Mouse (Mus musculus) lung, embryonic 15.5 days (tissue): ENCODE measurements around the gene Dsn1. TPM values are rescaled to one million over a fixed set of nuclear protein-coding genes. Genes with fewer than 3 reads are reported as not detected.

Experiments used
- ATAC-seq: fragments of 200-750 bp; cut with Nextera tagmentation; 2 replicates; pipeline ENCODE4 v1.8.0; 2017; ENCODE audit warnings: moderate number of reproducible peaks, borderline replicate concordance; ENCODE audit not compliant: low FRiP score, low TSS enrichment; ENCODE audit errors: extremely low read depth
- H3K27ac ChIP-seq: fragments of 300-500 bp; sonication (generic); 2 replicates; pipeline ENCODE4 v1.5.1; 2015; ENCODE audit warnings: moderate library complexity, mild to moderate bottlenecking, inconsistent platforms
- H3K27me3 ChIP-seq: fragments of 300-500 bp; sonication (generic); 2 replicates; pipeline ENCODE4 v1.6.1; 2015; ENCODE audit warnings: inconsistent platforms
- H3K36me3 ChIP-seq: fragments of 300-500 bp; sonication (generic); 2 replicates; pipeline ENCODE4 v1.6.1; 2015; ENCODE audit warnings: inconsistent platforms
- H3K4me1 ChIP-seq: fragments of 300-500 bp; sonication (generic); 2 replicates; pipeline ENCODE4 v1.6.1; 2015; ENCODE audit warnings: inconsistent platforms
- H3K4me2 ChIP-seq: fragments of 300-500 bp; sonication (generic); 2 replicates; pipeline ENCODE4 v1.6.1; 2015; ENCODE audit warnings: inconsistent platforms, mild to moderate bottlenecking, moderate library complexity
- H3K4me3 ChIP-seq: fragments of 300-500 bp; sonication (generic); 2 replicates; pipeline ENCODE4 v1.5.1; 2015; ENCODE audit warnings: mild to moderate bottlenecking, inconsistent platforms
- H3K9ac ChIP-seq: fragments of 300-500 bp; sonication (generic); 2 replicates; pipeline ENCODE4 v1.6.1; 2015; ENCODE audit warnings: inconsistent platforms
- H3K9me3 ChIP-seq: fragments of 300-500 bp; sonication (generic); 2 replicates; pipeline ENCODE4 v1.6.1; 2016; ENCODE audit warnings: inconsistent platforms
- WGBS: fragments of 180-500 bp; shearing (Covaris S2); methylation state at CpG from one replicate; pipeline ENCODE4 v1.1.7; 2015; 5-methylcytosine and 5-hydroxymethylcytosine counted together
- polyA plus RNA-seq: library from polyadenylated mRNA; unstranded; fragments of >200 nt; fragmentation: Nextera tagmentation; extraction: Ambion mirVana; gene quantifications from 2 replicates; pipeline ENCODE4 v1.2.1, GENCODE M21; 2015

Gene Dsn1
- polyA plus RNA-seq, 1 experiment from 2014 or later: 40.9 TPM

- H3K27ac ChIP-seq: no peak overlapping the region
- no peaks in the 10 kb centered on the region for H3K27me3 ChIP-seq
- H3K4me1 ChIP-seq: peaks cover 15% of the 10 kb centered on the region
- no peaks in the 10 kb centered on the region for H3K9me3 ChIP-seq
- H3K4me2 ChIP-seq: no peak overlapping the region
- 82% methylated on average over 8 of the region's 8 CpGs for WGBS
- ATAC-seq: no peak
- H3K9ac ChIP-seq: no peak overlapping the region
- H3K36me3 ChIP-seq: peaks cover 70% of the 10 kb centered on the region
- no peak overlapping the region for H3K4me3 ChIP-seq
Observed at GRCm38 (mm10) chr2:157043556-157043955, 36.6 kb upstream of the Dsn1 start.

GRCm38 (mm10) chr2:157041421-157041820, 34.5 kb upstream of the Dsn1 start:
- Histone ChIP-seq H3K4me3 (no peak overlapping the region), H3K9ac (no peak overlapping the region), H3K27ac (no peak overlapping the region), H3K4me1 (peaks cover 11% of the 10 kb centered on the region), H3K36me3 (peaks cover 81% of the 10 kb centered on the region), H3K9me3 (no peaks in the 10 kb centered on the region), H3K4me2 (no peak overlapping the region), H3K27me3 (no peaks in the 10 kb centered on the region)
- WGBS: 74% methylated on average over 7 of the region's 7 CpGs
- ATAC-seq: no peak

- 0 out of 2 replicates have a peak, but pooled peaks have one; percentile 5 for ATAC-seq
- whole genome bisulfite sequencing: 72% methylated on average over 17 of the region's 17 CpGs
- Histone ChIP-seq H3K4me1 (peaks cover 11% of the 10 kb centered on the region), H3K27ac (peak overlapping the region; percentile 62), H3K36me3 (peaks cover 77% of the 10 kb centered on the region), H3K4me2 (no peak overlapping the region), H3K27me3 (no peaks in the 10 kb centered on the region), H3K9me3 (no peaks in the 10 kb centered on the region), H3K9ac (no peak overlapping the region), H3K4me3 (no peak overlapping the region)
Observed at GRCm38 (mm10) chr2:157040649-157041046, 33.7 kb upstream of the Dsn1 start.

- no peak overlapping the region for H3K4me2 ChIP-seq
Observed at GRCm38 (mm10) chr2:157039900-157040648, 33.1 kb upstream of the Dsn1 start.

GRCm38 (mm10) chr2:157037303-157037702, 30.3 kb upstream of the Dsn1 start:
- H3K9ac ChIP-seq: no peak overlapping the region
- H3K36me3 ChIP-seq: peaks cover 80% of the 10 kb centered on the region
- H3K27ac ChIP-seq: no peak overlapping the region
- no peak for ATAC-seq
- H3K4me2 ChIP-seq: no peak overlapping the region
- H3K27me3 ChIP-seq: no peaks in the 10 kb centered on the region
- H3K4me3 ChIP-seq: no peak overlapping the region
- peaks cover 11% of the 10 kb centered on the region for H3K4me1 ChIP-seq
- WGBS: 82% methylated on average over 9 of the region's 9 CpGs
- no peaks in the 10 kb centered on the region for H3K9me3 ChIP-seq

More at GRCm38 (mm10) chr2:157039900-157040648, 33.1 kb upstream of the Dsn1 start:
- Histone ChIP-seq H3K27ac (peak overlapping the region; percentile 62), H3K36me3 (peaks cover 77% of the 10 kb centered on the region), H3K9ac (no peak overlapping the region), H3K27me3 (no peaks in the 10 kb centered on the region), H3K4me3 (no peak overlapping the region), H3K4me1 (peaks cover 11% of the 10 kb centered on the region), H3K9me3 (no peaks in the 10 kb centered on the region)
- ATAC-seq: peak; percentile 93
- 60% methylated on average over 50 of the region's 50 CpGs for WGBS

GRCm38 (mm10) chr2:157036400-157036799, 29.4 kb upstream of the Dsn1 start:
- ATAC-seq: no peak
- Histone ChIP-seq H3K27me3 (no peaks in the 10 kb centered on the region), H3K36me3 (peaks cover 80% of the 10 kb centered on the region), H3K4me3 (no peak overlapping the region), H3K4me2 (no peak overlapping the region), H3K9me3 (no peaks in the 10 kb centered on the region), H3K4me1 (peaks cover 11% of the 10 kb centered on the region), H3K27ac (no peak overlapping the region), H3K9ac (no peak overlapping the region)
- WGBS: 87% methylated on average over 8 of the region's 8 CpGs

GRCm38 (mm10) chr2:157035371-157035770, 28.4 kb upstream of the Dsn1 start:
- 88% methylated on average over 7 of the region's 7 CpGs for WGBS
- Histone ChIP-seq H3K27me3 (no peaks in the 10 kb centered on the region), H3K4me1 (peaks cover 5% of the 10 kb centered on the region), H3K36me3 (peaks cover 75% of the 10 kb centered on the region), H3K9me3 (no peaks in the 10 kb centered on the region), H3K9ac (no peak overlapping the region), H3K4me3 (no peak overlapping the region), H3K27ac (no peak overlapping the region), H3K4me2 (no peak overlapping the region)
- ATAC-seq: no peak

- Histone ChIP-seq H3K36me3 (peaks cover 82% of the 10 kb centered on the region), H3K4me1 (no peaks in the 10 kb centered on the region), H3K4me3 (no peak overlapping the region), H3K4me2 (no peak overlapping the region), H3K9ac (no peak overlapping the region), H3K27me3 (no peaks in the 10 kb centered on the region), H3K9me3 (no peaks in the 10 kb centered on the region), H3K27ac (no peak overlapping the region)
- 44% methylated on average over 9 of the region's 9 CpGs for WGBS
- 0 out of 2 replicates have a peak, but pooled peaks have one; percentile 21 for ATAC-seq
Observed at GRCm38 (mm10) chr2:157030804-157031203, 23.9 kb upstream of the Dsn1 start.

GRCm38 (mm10) chr2:157028261-157028660, 21.3 kb upstream of the Dsn1 start:
- no peak for ATAC-seq
- no peaks in the 10 kb centered on the region for H3K27me3 ChIP-seq
- H3K4me2 ChIP-seq: no peak overlapping the region
- no peak overlapping the region for H3K27ac ChIP-seq
- no peaks in the 10 kb centered on the region for H3K9me3 ChIP-seq
- H3K9ac ChIP-seq: no peak overlapping the region
- H3K4me1 ChIP-seq: no peaks in the 10 kb centered on the region
- H3K36me3 ChIP-seq: peaks cover 88% of the 10 kb centered on the region
- H3K4me3 ChIP-seq: no peak overlapping the region
- 97% methylated on average over 4 of the region's 4 CpGs for WGBS

- H3K4me1 ChIP-seq: no peaks in the 10 kb centered on the region
- 83% methylated on average over 21 of the region's 21 CpGs for WGBS
- H3K9me3 ChIP-seq: no peaks in the 10 kb centered on the region
- no peak overlapping the region for H3K27ac ChIP-seq
- ATAC-seq: peak; percentile 23; the same call in 1 of the 2 replicates
- H3K27me3 ChIP-seq: no peaks in the 10 kb centered on the region
- H3K36me3 ChIP-seq: peaks cover 88% of the 10 kb centered on the region
- no peak overlapping the region for H3K4me2 ChIP-seq
- H3K4me3 ChIP-seq: no peak overlapping the region
- H3K9ac ChIP-seq: no peak overlapping the region
Observed at GRCm38 (mm10) chr2:157027106-157028008, 20.4 kb upstream of the Dsn1 start.

- Histone ChIP-seq H3K4me2 (no peak overlapping the region), H3K27me3 (no peaks in the 10 kb centered on the region), H3K36me3 (peaks cover 96% of the 10 kb centered on the region), H3K27ac (no peak overlapping the region), H3K9me3 (no peaks in the 10 kb centered on the region), H3K4me1 (no peaks in the 10 kb centered on the region), H3K9ac (no peak overlapping the region), H3K4me3 (no peak overlapping the region)
- 92% methylated on average over 16 of the region's 16 CpGs for WGBS
- no peak for ATAC-seq
Observed at GRCm38 (mm10) chr2:157021156-157021555, 14.2 kb upstream of the Dsn1 start.

GRCm38 (mm10) chr2:157019228-157019627, 12.3 kb upstream of the Dsn1 start:
- no peaks in the 10 kb centered on the region for H3K4me1 ChIP-seq
- 92% methylated on average over 4 of the region's 4 CpGs for WGBS

More at GRCm38 (mm10) chr2:157019228-157019627, 12.3 kb upstream of the Dsn1 start:
- Histone ChIP-seq H3K27me3 (no peaks in the 10 kb centered on the region), H3K4me2 (no peak overlapping the region), H3K36me3 (peaks cover 96% of the 10 kb centered on the region), H3K27ac (no peak overlapping the region), H3K9ac (no peak overlapping the region), H3K9me3 (no peaks in the 10 kb centered on the region), H3K4me3 (no peak overlapping the region)
- ATAC-seq: no peak
